In genomic region chr11:109271399-109271798, GRCm38 (mm10) we compare ENCODE assay signal across 15 mouse cellular contexts.
"Had no signal": no experiment of that assay in that cellular context is flagged by ENCODE, and none has a peak within 500 bp of the region (broad histone marks: within the 10 kb centered on the region; RNA-seq: fewer than 3 reads in every experiment).

No protein-coding gene starts in this region.

- H3K27me3 ChIP-seq: kidney, embryonic 15.5 days; liver, embryonic 15.5 days; midbrain, embryonic 12.5 days; neural tube, embryonic 13.5 days had no signal

- H3K4me1 ChIP-seq: liver, embryonic 15.5 days had no signal

- H3K4me2 ChIP-seq: kidney, embryonic 15.5 days; liver, embryonic 11.5 days; liver, embryonic 15.5 days; midbrain, embryonic 12.5 days; neural tube, embryonic 13.5 days had no signal

- DNase-seq: kidney, adult 2 months; kidney, postnatal 14 days; lung, adult 2 months; lung, postnatal 36 days; right cerebral cortex, adult 18-20 months; right cerebral cortex, postnatal 25 days; thymus, postnatal 4 days had no signal

- H3K36me3 ChIP-seq: kidney, embryonic 15.5 days; liver, embryonic 15.5 days; midbrain, embryonic 12.5 days; neural tube, embryonic 13.5 days had no signal

- H3K9ac ChIP-seq: kidney, embryonic 15.5 days; liver, embryonic 15.5 days; midbrain, embryonic 12.5 days; neural tube, embryonic 13.5 days had no signal

- H3K9me3 ChIP-seq: kidney, embryonic 15.5 days; liver, embryonic 15.5 days; midbrain, embryonic 12.5 days; neural tube, embryonic 13.5 days had no signal

- H3K4me3 ChIP-seq: kidney, embryonic 15.5 days; liver, embryonic 15.5 days; midbrain, embryonic 12.5 days; neural tube, embryonic 13.5 days had no signal

- H3K27ac ChIP-seq: kidney, embryonic 15.5 days; liver, embryonic 15.5 days; stomach, postnatal 0 days had no signal

- ATAC-seq: lung, postnatal 0 days; midbrain, embryonic 16.5 days had no signal
